Mouse (Mus musculus): Measurements from ENCODE around the gene Ube2c. TPM values are rescaled to one million over a fixed set of nuclear protein-coding genes. Genes with fewer than 3 reads are reported as not detected.

Ube2c gene
- polyA plus RNA-seq, 1 experiment from 2014 or later = 488 TPM

DNA sequence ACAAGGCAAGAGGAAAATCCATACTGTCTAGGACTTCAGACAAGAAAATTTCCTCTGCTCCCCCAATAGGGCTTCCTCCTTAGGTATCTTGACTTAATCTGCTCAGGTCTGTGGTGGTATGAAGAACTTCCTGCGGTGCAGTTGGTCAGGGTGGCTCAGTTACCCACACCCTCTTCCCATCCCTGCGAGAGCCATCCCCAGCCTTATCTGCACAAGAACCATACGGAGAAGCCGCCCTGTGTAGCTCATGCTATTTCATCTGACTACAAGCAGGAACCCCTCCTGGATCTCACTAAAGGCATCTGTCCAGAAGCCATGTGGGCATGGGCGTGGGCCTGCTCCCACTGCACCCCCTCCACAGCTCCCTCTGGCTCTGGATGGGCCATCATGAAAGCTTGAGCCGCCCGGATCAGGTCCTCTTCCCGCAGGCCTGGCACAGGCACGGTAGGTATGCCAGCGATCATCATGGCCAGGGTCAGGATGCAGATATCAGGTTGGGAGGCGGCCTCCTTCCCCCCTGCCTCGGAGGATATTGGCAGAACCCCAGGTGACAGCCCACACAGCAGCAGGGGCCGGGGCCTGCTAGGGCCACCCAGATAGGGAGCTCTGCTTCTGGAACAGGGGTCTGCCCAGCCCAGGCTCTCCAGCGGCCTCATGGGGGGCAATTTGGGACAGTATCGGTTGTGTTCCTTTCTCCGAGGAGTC, 57.6 kb downstream of the Ube2c start:
- no peaks in the 10 kb centered on the region for H3K9me3 ChIP-seq
- WGBS = 90% methylated on average over 16 of the region's 16 CpGs
- no peak for ATAC-seq (ENCODE audit: insufficient number of reproducible peaks, insufficient read depth, low FRiP score, low TSS enrichment)

More for the DNA sequence above, 57.6 kb downstream of the Ube2c start:
- peaks cover 7% of the 10 kb centered on the region; the same call in 1 of the 2 replicates for H3K4me1 ChIP-seq
- H3K9ac ChIP-seq = no peak overlapping the region
- H3K36me3 ChIP-seq = peaks cover 44% of the 10 kb centered on the region
- no peaks in the 10 kb centered on the region for H3K27me3 ChIP-seq
- H3K4me3 ChIP-seq = no peak overlapping the region
- H3K27ac ChIP-seq = no peak overlapping the region
- no peak overlapping the region for H3K4me2 ChIP-seq (replicated peaks)

Other genes with a start within 250 kb of the Ube2c start
- gene Wfdc2, start 207.5 kb upstream of the Ube2c start, polyA plus RNA-seq (2016; fragmentation: Nextera tagmentation; extraction: Ambion mirVana) = 49.9 and 59.6 TPM in 2 replicates
- gene Spint3, start 196.4 kb upstream of the Ube2c start, polyA plus RNA-seq (2016; fragmentation: Nextera tagmentation; extraction: Ambion mirVana) = not detected in 2 replicates
- not detected in 2 replicates for gene Wfdc6a, start 184.5 kb upstream of the Ube2c start, polyA plus RNA-seq (2016; fragmentation: Nextera tagmentation; extraction: Ambion mirVana)
- not detected in 2 replicates for gene Eppin, start 176.3 kb upstream of the Ube2c start, polyA plus RNA-seq (2016; fragmentation: Nextera tagmentation; extraction: Ambion mirVana)
- gene Wfdc6b, start 156.4 kb upstream of the Ube2c start, polyA plus RNA-seq (2016; fragmentation: Nextera tagmentation; extraction: Ambion mirVana) = not detected in 2 replicates
- gene Wfdc8, start 156.3 kb upstream of the Ube2c start, polyA plus RNA-seq (2016; fragmentation: Nextera tagmentation; extraction: Ambion mirVana) = not detected in 2 replicates
- not detected in 2 replicates for gene Wfdc16, start 131.1 kb upstream of the Ube2c start, polyA plus RNA-seq (2016; fragmentation: Nextera tagmentation; extraction: Ambion mirVana)
- not detected in 2 replicates for gene Wfdc10, start 113.9 kb upstream of the Ube2c start, polyA plus RNA-seq (2016; fragmentation: Nextera tagmentation; extraction: Ambion mirVana)
- not detected in 2 replicates for gene Wfdc9, start 113.3 kb upstream of the Ube2c start, polyA plus RNA-seq (2016; fragmentation: Nextera tagmentation; extraction: Ambion mirVana)
- gene Wfdc11, start 95.8 kb upstream of the Ube2c start, polyA plus RNA-seq (2016; fragmentation: Nextera tagmentation; extraction: Ambion mirVana) = not detected in 2 replicates
- gene Wfdc13, start 84.8 kb upstream of the Ube2c start, polyA plus RNA-seq (2016; fragmentation: Nextera tagmentation; extraction: Ambion mirVana) = 0.45 TPM in 1 of 2 replicates, not detected in the other
- not detected in 2 replicates for gene Spint4, start 71.4 kb upstream of the Ube2c start, polyA plus RNA-seq (2016; fragmentation: Nextera tagmentation; extraction: Ambion mirVana)
- gene Spint5, start 54.6 kb upstream of the Ube2c start, polyA plus RNA-seq (2016; fragmentation: Nextera tagmentation; extraction: Ambion mirVana) = not detected in 2 replicates
- gene Wfdc3, start 24.0 kb upstream of the Ube2c start, polyA plus RNA-seq (2016; fragmentation: Nextera tagmentation; extraction: Ambion mirVana) = 0.72 and 1.3 TPM in 2 replicates
- 92.5 and 97.1 TPM in 2 replicates for gene Dnttip1, start 23.9 kb upstream of the Ube2c start, polyA plus RNA-seq (2016; fragmentation: Nextera tagmentation; extraction: Ambion mirVana)
- gene Tnnc2, start 10.1 kb downstream of the Ube2c start, polyA plus RNA-seq (2016; fragmentation: Nextera tagmentation; extraction: Ambion mirVana) = 31.7 and 40.6 TPM in 2 replicates
- gene Snx21, start 15.9 kb downstream of the Ube2c start, polyA plus RNA-seq (2016; fragmentation: Nextera tagmentation; extraction: Ambion mirVana) = 18.3 and 19.6 TPM in 2 replicates
- gene Acot8, start 35.0 kb downstream of the Ube2c start, polyA plus RNA-seq (2016; fragmentation: Nextera tagmentation; extraction: Ambion mirVana) = 16.8 and 16.9 TPM in 2 replicates
- gene Zswim3, start 35.2 kb downstream of the Ube2c start, polyA plus RNA-seq (2016; fragmentation: Nextera tagmentation; extraction: Ambion mirVana) = 9.0 and 9.5 TPM in 2 replicates
- gene Zswim1, start 52.8 kb downstream of the Ube2c start, polyA plus RNA-seq (2016; fragmentation: Nextera tagmentation; extraction: Ambion mirVana) = 17.9 and 20.8 TPM in 2 replicates
- gene Spata25, start 58.6 kb downstream of the Ube2c start, polyA plus RNA-seq (2016; fragmentation: Nextera tagmentation; extraction: Ambion mirVana) = 0.22 TPM in 1 of 2 replicates, not detected in the other
- gene Ctsa, start 63.0 kb downstream of the Ube2c start, polyA plus RNA-seq (2016; fragmentation: Nextera tagmentation; extraction: Ambion mirVana) = 120 and 124 TPM in 2 replicates
- 6.7 and 7.4 TPM in 2 replicates for gene Neurl2, start 63.6 kb downstream of the Ube2c start, polyA plus RNA-seq (2016; fragmentation: Nextera tagmentation; extraction: Ambion mirVana)
- 57.8 and 59.4 TPM in 2 replicates for gene Pltp, start 87.8 kb downstream of the Ube2c start, polyA plus RNA-seq (2016; fragmentation: Nextera tagmentation; extraction: Ambion mirVana)
- gene Pcif1, start 109.4 kb downstream of the Ube2c start, polyA plus RNA-seq (2016; fragmentation: Nextera tagmentation; extraction: Ambion mirVana) = 83.0 and 89.9 TPM in 2 replicates
- gene Zfp335, start 141.9 kb downstream of the Ube2c start, polyA plus RNA-seq (2016; fragmentation: Nextera tagmentation; extraction: Ambion mirVana) = 16.9 and 17.4 TPM in 2 replicates
- 4.5 and 4.6 TPM in 2 replicates for gene Mmp9, start 170.9 kb downstream of the Ube2c start, polyA plus RNA-seq (2016; fragmentation: Nextera tagmentation; extraction: Ambion mirVana)
- 1.9 and 2.0 TPM in 2 replicates for gene Slc12a5, start 190.9 kb downstream of the Ube2c start, polyA plus RNA-seq (2016; fragmentation: Nextera tagmentation; extraction: Ambion mirVana)